Mouse (Mus musculus): ENCODE data around the gene Dmpk. TPM values are rescaled to one million over a fixed set of nuclear protein-coding genes. Genes with fewer than 3 reads are reported as not detected.

Gene Dmpk
- polyA plus RNA-seq, 1 experiment: 120 TPM

GRCm38 (mm10) chr7:19075723-19076585 is 7.7 kb upstream of the Dmpk start, which contains the start of gene Dmwd:
TSS of gene Dmwd (plus strand) at chr7:19076227.
- H3K4me3 ChIP-seq (ENCODE audit: insufficient read depth, poor library complexity, severe bottlenecking): peak within 1 kb of the TSS; percentile 71
- H3K79me2 ChIP-seq (ENCODE audit: control insufficient read depth, insufficient read depth): peaks cover 58% of the 10 kb centered on the region
- TF ChIP-seq MYOD1 (IDR thresholded peaks at IDR 0.05; ENCODE audit: control insufficient read depth, insufficient read length, low read depth) (no peak), MAX (IDR thresholded peaks at IDR 0.05) (no peak), MYOG (IDR thresholded peaks at IDR 0.05; ENCODE audit: control insufficient read depth, extremely low read depth, insufficient read length) (no peak), CTCF (IDR thresholded peaks at IDR 0.05; ENCODE audit: control insufficient read depth, insufficient read depth, insufficient read length) (no peak), FOSL1 (IDR thresholded peaks at IDR 0.05; ENCODE audit: insufficient read depth, low read length, poor library complexity, severe bottlenecking) (no peak), CEBPB (IDR thresholded peaks at IDR 0.05; ENCODE audit: low read depth) (no peak), USF1 (IDR thresholded peaks at IDR 0.05; ENCODE audit: low read depth) (no peak)
- H3K27me3 ChIP-seq (ENCODE audit: control insufficient read depth, insufficient read depth, insufficient read length): no peaks in the 10 kb centered on the region
- peaks cover 27% of the 10 kb centered on the region for H3K79me3 ChIP-seq (ENCODE audit: low read depth)
- peak within 1 kb of the TSS; percentile 98 for H3ac ChIP-seq (ENCODE audit: control insufficient read depth, insufficient read length, low read depth)
- H3K36me3 ChIP-seq (ENCODE audit: control insufficient read depth, insufficient read depth): peaks cover 13% of the 10 kb centered on the region

- Histone ChIP-seq H3K27me3 (ENCODE audit: control insufficient read depth, insufficient read depth, insufficient read length) (no peaks in the 10 kb centered on the region), H3K4me3 (ENCODE audit: insufficient read depth, poor library complexity, severe bottlenecking) (peak overlapping the region; percentile 71), H3K79me2 (ENCODE audit: control insufficient read depth, insufficient read depth) (peaks cover 64% of the 10 kb centered on the region), H3K79me3 (ENCODE audit: low read depth) (peaks cover 32% of the 10 kb centered on the region), H3ac (ENCODE audit: control insufficient read depth, insufficient read length, low read depth) (peak overlapping the region; percentile 98), H3K36me3 (ENCODE audit: control insufficient read depth, insufficient read depth) (peaks cover 19% of the 10 kb centered on the region)
- no peak for TF ChIP-seq USF1 (IDR thresholded peaks at IDR 0.05; ENCODE audit: low read depth)
Observed at GRCm38 (mm10) chr7:19076586-19076991, 7.1 kb upstream of the Dmpk start.

GRCm38 (mm10) chr7:19077761-19078160 is 5.9 kb upstream of the Dmpk start:
- Histone ChIP-seq H3K36me3 (ENCODE audit: control insufficient read depth, insufficient read depth) (peaks cover 24% of the 10 kb centered on the region), H3K27me3 (ENCODE audit: control insufficient read depth, insufficient read depth, insufficient read length) (no peaks in the 10 kb centered on the region), H3K79me2 (ENCODE audit: control insufficient read depth, insufficient read depth) (peaks cover 68% of the 10 kb centered on the region), H3K4me3 (ENCODE audit: insufficient read depth, poor library complexity, severe bottlenecking) (peak overlapping the region; percentile 71), H3K79me3 (ENCODE audit: low read depth) (peaks cover 33% of the 10 kb centered on the region), H3ac (ENCODE audit: control insufficient read depth, insufficient read length, low read depth) (peak overlapping the region; percentile 44)
- TF ChIP-seq MAX (IDR thresholded peaks at IDR 0.05) (no peak), CTCF (IDR thresholded peaks at IDR 0.05; ENCODE audit: control insufficient read depth, insufficient read depth, insufficient read length) (no peak), MYOD1 (IDR thresholded peaks at IDR 0.05; ENCODE audit: control insufficient read depth, insufficient read length, low read depth) (no peak), MYOG (IDR thresholded peaks at IDR 0.05; ENCODE audit: control insufficient read depth, extremely low read depth, insufficient read length) (no peak)

- Histone ChIP-seq H3K36me3 (ENCODE audit: control insufficient read depth, insufficient read depth) (peaks cover 24% of the 10 kb centered on the region), H3K27me3 (ENCODE audit: control insufficient read depth, insufficient read depth, insufficient read length) (no peaks in the 10 kb centered on the region), H3K79me3 (ENCODE audit: low read depth) (peaks cover 33% of the 10 kb centered on the region), H3K4me3 (ENCODE audit: insufficient read depth, poor library complexity, severe bottlenecking) (no peak overlapping the region), H3K79me2 (ENCODE audit: control insufficient read depth, insufficient read depth) (peaks cover 68% of the 10 kb centered on the region), H3ac (ENCODE audit: control insufficient read depth, insufficient read length, low read depth) (no peak overlapping the region)
- TF ChIP-seq MAX (IDR thresholded peaks at IDR 0.05): no peak
- TF ChIP-seq MYOG (IDR thresholded peaks at IDR 0.05; ENCODE audit: control insufficient read depth, extremely low read depth, insufficient read length): no peak
- TF ChIP-seq USF1 (IDR thresholded peaks at IDR 0.05; ENCODE audit: low read depth): no peak
- TF ChIP-seq MYOD1 (IDR thresholded peaks at IDR 0.05; ENCODE audit: control insufficient read depth, insufficient read length, low read depth): no peak
- TF ChIP-seq CTCF (IDR thresholded peaks at IDR 0.05; ENCODE audit: control insufficient read depth, insufficient read depth, insufficient read length): no peak
- TF ChIP-seq CEBPB (IDR thresholded peaks at IDR 0.05; ENCODE audit: low read depth): no peak
- TF ChIP-seq FOSL1 (IDR thresholded peaks at IDR 0.05; ENCODE audit: insufficient read depth, low read length, poor library complexity, severe bottlenecking): no peak
Observed at GRCm38 (mm10) chr7:19078732-19079131, 4.9 kb upstream of the Dmpk start.

GRCm38 (mm10) chr7:19080451-19080950 is 3.1 kb upstream of the Dmpk start:
- Histone ChIP-seq H3K79me3 (ENCODE audit: low read depth) (peaks cover 32% of the 10 kb centered on the region), H3K27me3 (ENCODE audit: control insufficient read depth, insufficient read depth, insufficient read length) (no peaks in the 10 kb centered on the region), H3K79me2 (ENCODE audit: control insufficient read depth, insufficient read depth) (peaks cover 69% of the 10 kb centered on the region), H3K4me3 (ENCODE audit: insufficient read depth, poor library complexity, severe bottlenecking) (no peak overlapping the region), H3ac (ENCODE audit: control insufficient read depth, insufficient read length, low read depth) (no peak overlapping the region), H3K36me3 (ENCODE audit: control insufficient read depth, insufficient read depth) (peaks cover 24% of the 10 kb centered on the region)
- TF ChIP-seq CEBPB (IDR thresholded peaks at IDR 0.05; ENCODE audit: low read depth) (no peak), MAX (IDR thresholded peaks at IDR 0.05) (no peak), CTCF (IDR thresholded peaks at IDR 0.05; ENCODE audit: control insufficient read depth, insufficient read depth, insufficient read length) (no peak), MYOD1 (IDR thresholded peaks at IDR 0.05; ENCODE audit: control insufficient read depth, insufficient read length, low read depth) (no peak), MYOG (IDR thresholded peaks at IDR 0.05; ENCODE audit: control insufficient read depth, extremely low read depth, insufficient read length) (no peak), USF1 (IDR thresholded peaks at IDR 0.05; ENCODE audit: low read depth) (no peak), FOSL1 (IDR thresholded peaks at IDR 0.05; ENCODE audit: insufficient read depth, low read length, poor library complexity, severe bottlenecking) (no peak)

All from C2C12 (cell line).